Mouse (Mus musculus): ENCODE results near the gene Rsf1.

Gene Rsf1

GRCm38 (mm10) chr7:97631290-97631689, 51.6 kb downstream of the Rsf1 start:
- no peak for DNase-seq (ENCODE audit: low read depth)

DNA sequence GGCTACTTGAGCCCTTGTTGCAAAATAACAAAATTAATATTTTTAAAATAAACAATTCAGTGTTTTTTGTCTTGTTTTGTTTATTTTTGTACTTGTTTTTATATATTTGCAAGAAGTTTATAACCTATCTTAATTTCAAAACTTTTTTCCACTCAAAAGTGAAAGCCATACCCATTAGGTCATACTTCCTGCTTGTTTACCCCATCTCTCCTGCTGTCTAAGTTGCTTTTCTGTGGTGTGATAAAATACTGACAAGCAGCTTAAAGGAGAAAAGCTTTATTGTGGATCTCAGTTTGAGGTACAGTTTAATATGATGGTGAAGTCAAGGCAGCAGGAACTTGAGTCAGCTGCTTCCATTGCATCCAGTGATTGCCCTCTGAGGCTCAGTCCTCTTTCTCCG, 53.2 kb downstream of the Rsf1 start:
- no peak for DNase-seq (ENCODE audit: low read depth)

GRCm38 (mm10) chr7:97645060-97645459, 65.4 kb downstream of the Rsf1 start:
- no peak for DNase-seq (ENCODE audit: low read depth)

GRCm38 (mm10) chr7:97647656-97648055, 68.0 kb downstream of the Rsf1 start:
- DNase-seq (ENCODE audit: low read depth), result no peak

- DNase-seq (ENCODE audit: low read depth), result no peak
Measured at GRCm38 (mm10) chr7:97650729-97651128, 71.0 kb downstream of the Rsf1 start.

DNA sequence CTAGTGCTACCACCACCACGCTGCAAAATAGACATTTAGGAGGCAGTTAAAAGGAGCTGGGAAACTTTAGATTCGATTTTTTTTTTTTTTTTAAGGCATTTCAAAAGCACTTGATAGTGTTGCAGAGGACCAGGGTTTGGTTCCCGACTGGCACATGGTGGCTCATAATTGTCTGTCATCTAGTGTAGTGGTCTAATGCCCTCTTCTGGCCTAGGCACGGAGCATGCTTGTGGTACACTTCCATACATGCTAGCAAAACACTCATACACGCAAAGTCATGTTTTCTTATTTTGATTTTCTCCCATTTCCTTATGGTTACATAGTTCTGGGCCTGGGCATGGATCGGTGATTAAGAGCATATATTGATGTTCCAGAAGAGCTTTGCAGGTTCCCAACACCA, 76.5 kb downstream of the Rsf1 start:
- DNase-seq (ENCODE audit: low read depth), result no peak

- no peak for DNase-seq (ENCODE audit: low read depth)
Measured at GRCm38 (mm10) chr7:97661634-97662033, 81.9 kb downstream of the Rsf1 start.

DNA sequence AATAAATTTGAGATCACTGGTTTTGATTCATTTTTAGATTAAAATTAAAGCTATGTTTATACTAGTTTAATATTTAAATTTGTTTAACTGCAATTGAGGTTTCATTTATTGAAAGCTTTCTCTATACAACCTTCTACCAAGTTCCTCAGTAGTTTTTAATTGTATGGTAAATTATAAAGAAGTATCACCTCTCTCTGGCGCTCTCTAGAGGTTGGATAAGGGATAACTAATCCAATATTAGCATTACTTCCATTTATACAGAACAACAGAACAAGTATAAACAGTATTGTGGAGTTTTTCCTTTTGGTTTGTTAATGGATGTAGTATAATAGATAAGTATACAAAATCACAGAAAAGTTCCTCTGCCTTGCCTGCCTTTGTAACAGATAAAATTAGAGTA, 99.5 kb downstream of the Rsf1 start:
- peak; percentile 33 for DNase-seq (ENCODE audit: low read depth)

- no peak for DNase-seq (ENCODE audit: low read depth)
Measured at GRCm38 (mm10) chr7:97687831-97688230, 108.1 kb downstream of the Rsf1 start.

- no peak for DNase-seq (ENCODE audit: low read depth)
Measured at GRCm38 (mm10) chr7:97695441-97695840, 115.8 kb downstream of the Rsf1 start.

DNA sequence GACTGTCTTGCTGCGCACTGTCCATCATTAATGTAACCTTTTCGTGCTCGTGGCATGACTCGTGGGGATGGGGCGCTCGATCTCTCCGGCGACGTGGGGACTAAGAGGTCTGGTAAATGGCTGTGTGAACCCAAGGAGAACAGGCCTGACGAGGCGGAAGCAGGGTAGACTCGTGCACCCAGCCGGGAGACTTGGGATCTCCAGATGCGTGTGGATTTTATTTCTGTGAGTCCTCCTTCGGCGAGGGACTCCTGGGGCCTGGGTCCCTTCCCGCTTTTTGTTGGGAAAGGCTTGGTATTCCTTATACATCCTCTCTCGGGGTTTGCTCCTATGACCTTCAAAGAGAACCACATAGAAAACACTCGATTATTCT, 116.4 kb downstream of the Rsf1 start:
- DNase-seq (ENCODE audit: low read depth), result no peak

- DNase-seq (ENCODE audit: low read depth), result peak; percentile 85
Measured at GRCm38 (mm10) chr7:97696506-97697254, 117.0 kb downstream of the Rsf1 start, which contains the start of gene Clns1a. TSS of gene Clns1a (plus strand) at chr7:97696634.

- no peak for DNase-seq (ENCODE audit: low read depth)
Measured at GRCm38 (mm10) chr7:97700173-97700572, 120.5 kb downstream of the Rsf1 start.

- no peak for DNase-seq (ENCODE audit: low read depth)
Measured at GRCm38 (mm10) chr7:97701106-97701505, 121.4 kb downstream of the Rsf1 start.

GRCm38 (mm10) chr7:97707123-97707522, 127.4 kb downstream of the Rsf1 start:
- no peak for DNase-seq (ENCODE audit: low read depth)

DNA sequence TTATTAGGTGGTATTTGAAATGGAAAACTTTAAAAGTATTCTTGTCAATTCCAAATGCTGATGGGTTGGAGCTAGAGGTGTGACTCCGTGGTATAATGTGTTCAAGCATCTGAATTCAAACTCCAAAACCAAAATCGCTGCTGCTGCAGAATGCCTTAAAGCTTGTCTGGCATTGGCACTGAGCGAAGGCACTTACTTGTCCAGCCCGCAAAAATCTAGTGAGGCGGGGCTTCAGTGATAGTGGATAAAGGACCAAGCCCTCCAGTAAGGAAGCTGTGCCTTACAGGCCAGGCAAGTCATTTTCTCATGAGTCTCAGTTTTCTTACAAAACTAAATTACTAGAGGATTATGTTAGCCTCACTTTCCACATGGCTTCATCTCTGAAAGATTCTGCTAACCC, 128.1 kb downstream of the Rsf1 start:
- DNase-seq (ENCODE audit: low read depth), result no peak

DNA sequence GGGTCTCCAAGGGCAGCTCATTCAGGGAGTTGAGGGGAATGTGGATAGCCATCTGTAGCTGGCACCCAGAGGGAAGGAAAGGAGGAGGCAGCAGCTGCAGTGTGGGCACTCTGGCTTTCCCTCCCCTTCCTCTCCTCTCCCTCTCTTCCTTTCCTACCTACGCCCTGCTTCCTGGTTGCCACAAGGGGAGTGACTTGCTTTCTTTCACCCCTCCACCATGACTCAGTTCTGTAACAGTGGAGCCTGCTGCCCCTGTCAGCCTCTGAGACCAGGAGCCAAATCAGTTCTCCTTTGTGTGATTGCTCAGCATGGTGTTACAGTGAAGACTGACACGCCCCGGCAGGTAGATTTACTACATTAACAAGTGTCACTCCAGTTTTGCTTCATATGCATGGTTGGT, 129.5 kb downstream of the Rsf1 start:
- no peak for DNase-seq (ENCODE audit: low read depth)

GRCm38 (mm10) chr7:97714651-97715050, 135.0 kb downstream of the Rsf1 start:
- no peak for DNase-seq (ENCODE audit: low read depth)

- DNase-seq (ENCODE audit: low read depth), result no peak
Measured at GRCm38 (mm10) chr7:97717326-97717725, 137.6 kb downstream of the Rsf1 start.

DNA sequence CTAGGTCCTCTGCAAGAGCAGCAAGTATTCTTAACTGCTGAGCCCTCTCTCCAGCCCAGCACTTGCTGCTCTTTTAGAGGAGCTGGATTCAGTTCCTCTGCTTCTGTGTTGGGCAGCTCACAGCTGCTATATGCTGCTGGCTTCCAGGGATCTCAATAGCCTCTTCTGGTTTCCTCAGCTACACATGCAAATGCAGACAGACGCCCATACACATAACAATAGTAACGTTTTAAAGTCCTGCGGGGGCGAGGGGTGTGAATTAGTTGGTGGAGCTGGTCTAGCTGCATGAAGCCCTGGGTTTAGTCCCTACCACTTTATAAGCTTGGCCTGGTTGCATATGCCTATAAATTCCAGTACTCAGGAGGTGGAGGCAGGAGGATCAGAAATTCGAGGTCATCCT, 139.4 kb downstream of the Rsf1 start:
- DNase-seq (ENCODE audit: low read depth), result no peak

DNA sequence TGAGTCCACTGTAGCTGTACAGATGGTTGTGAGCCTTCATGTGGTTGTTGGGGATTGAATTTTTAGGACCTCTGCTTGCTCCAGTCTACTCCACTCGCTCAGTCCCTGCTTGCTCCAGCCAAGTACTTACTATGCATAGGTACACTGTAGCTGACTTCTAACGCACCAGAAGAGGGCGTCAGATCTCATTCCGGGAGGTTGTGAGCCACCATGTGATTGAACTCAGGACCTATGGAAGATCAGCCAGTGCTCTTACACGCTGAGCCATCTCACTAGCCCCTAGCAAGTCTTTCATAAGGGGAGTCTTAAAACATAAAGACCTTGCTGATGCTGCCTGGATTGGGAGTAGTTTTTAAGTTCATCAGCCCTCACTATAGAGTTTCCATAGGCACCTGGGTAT, 140.4 kb downstream of the Rsf1 start:
- no peak for DNase-seq (ENCODE audit: low read depth)

- no peak for DNase-seq (ENCODE audit: low read depth)
Measured at GRCm38 (mm10) chr7:97722278-97722918, 142.7 kb downstream of the Rsf1 start.

DNA sequence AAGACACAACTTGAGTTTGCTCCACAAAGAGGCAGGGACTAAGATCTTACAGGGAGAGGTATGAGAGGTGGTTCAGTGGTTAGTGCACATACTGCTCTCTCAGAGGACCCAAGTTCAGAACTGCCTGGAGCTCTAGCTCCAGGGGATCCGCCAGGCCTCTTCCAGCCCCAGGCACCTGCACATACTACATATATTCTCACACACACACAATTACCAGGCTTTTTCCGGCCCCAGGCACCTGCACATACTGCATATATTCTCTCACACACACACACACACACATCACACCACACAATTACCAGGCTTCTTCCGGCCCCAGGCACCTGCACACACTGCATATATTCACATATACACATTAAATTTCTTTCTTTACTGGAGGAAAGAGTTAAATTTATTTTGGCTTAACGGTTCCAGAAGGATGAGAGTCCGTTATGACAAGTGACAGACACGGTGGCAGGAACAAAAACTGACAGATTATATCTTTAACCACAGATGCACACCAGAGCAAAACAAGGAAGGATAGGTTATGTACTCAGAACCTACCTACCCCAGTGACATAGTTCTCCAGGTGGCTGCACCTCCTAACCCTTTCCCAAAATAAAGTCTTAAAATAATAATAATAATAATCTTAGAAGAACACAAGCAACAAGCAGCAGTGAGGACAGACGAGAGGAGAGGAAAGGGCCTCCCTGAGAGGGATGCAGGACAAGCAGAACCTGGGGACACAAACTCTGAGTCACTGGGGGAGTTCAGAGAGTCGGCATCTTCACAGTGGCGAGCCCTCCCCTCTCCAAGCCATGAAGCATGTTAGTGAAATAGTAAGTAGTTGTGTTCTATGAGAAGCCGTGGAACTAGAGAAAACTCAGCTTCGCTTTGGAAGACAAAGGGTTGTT, 144.2 kb downstream of the Rsf1 start:
- DNase-seq (ENCODE audit: low read depth), result no peak

Data from c-Kit-positive CD71-negative TER-119-negative erythroid progenitor cells, embryonic 14.5 days (primary cell).